Mouse (Mus musculus) hindbrain, embryonic 13.5 days (tissue): Measurements from ENCODE around the gene Taldo1. TPM values are rescaled to one million over a fixed set of nuclear protein-coding genes. Genes with fewer than 3 reads are reported as not detected.
"Not testable (repeated sequence)": the region's sequence is repeated elsewhere in the genome, so short reads cannot be mapped to it uniquely, and the experiment has no call there.

Experiments used
- ATAC-seq: fragments of 200-750 bp; cut with Nextera tagmentation; 2 replicates; pipeline ENCODE4 v1.8.0; 2017; ENCODE audit warnings: moderate TSS enrichment; ENCODE audit not compliant: low FRiP score
- H3K27ac ChIP-seq: fragments of 300-500 bp; sonication (generic); 2 replicates; pipeline ENCODE4 v1.5.1; 2015; ENCODE audit warnings: inconsistent platforms, mild to moderate bottlenecking, moderate library complexity
- H3K27me3 ChIP-seq: fragments of 300-500 bp; sonication (generic); 2 replicates; pipeline ENCODE4 v1.6.1; 2015; ENCODE audit warnings: mild to moderate bottlenecking, inconsistent platforms
- H3K36me3 ChIP-seq: fragments of 300-500 bp; sonication (generic); 2 replicates; pipeline ENCODE4 v1.6.1; 2015; ENCODE audit warnings: mild to moderate bottlenecking, inconsistent platforms
- H3K4me1 ChIP-seq: fragments of 300-500 bp; sonication (generic); replicated peaks from 2 replicates; pipeline ENCODE4 v1.6.1; 2015; ENCODE audit warnings: inconsistent platforms
- H3K4me2 ChIP-seq: fragments of 300-500 bp; sonication (generic); 2 replicates; pipeline ENCODE4 v1.6.1; 2015; ENCODE audit warnings: inconsistent platforms, mild to moderate bottlenecking, moderate library complexity
- H3K4me3 ChIP-seq: fragments of 300-500 bp; sonication (generic); 2 replicates; pipeline ENCODE4 v1.5.1; 2015; ENCODE audit warnings: mild to moderate bottlenecking, inconsistent platforms
- H3K9ac ChIP-seq: fragments of 300-500 bp; sonication (generic); 2 replicates; pipeline ENCODE4 v1.6.1; 2015; ENCODE audit warnings: mild to moderate bottlenecking, inconsistent platforms
- H3K9me3 ChIP-seq: fragments of 300-500 bp; sonication (generic); 2 replicates; pipeline ENCODE4 v1.6.1; 2016; ENCODE audit warnings: inconsistent platforms
- WGBS: fragments of 180-500 bp; shearing (Covaris S2); methylation state at CpG from one replicate; pipeline ENCODE4 v1.1.7; 2015; 5-methylcytosine and 5-hydroxymethylcytosine counted together
- polyA plus RNA-seq: library from polyadenylated mRNA; unstranded; fragments of >200 nt; fragmentation: Nextera tagmentation; extraction: Ambion mirVana; gene quantifications from 2 replicates; pipeline ENCODE4 v1.2.1, GENCODE M21; 2015

Gene Taldo1
- polyA plus RNA-seq, 1 experiment from 2014 or later = 346 TPM

DNA sequence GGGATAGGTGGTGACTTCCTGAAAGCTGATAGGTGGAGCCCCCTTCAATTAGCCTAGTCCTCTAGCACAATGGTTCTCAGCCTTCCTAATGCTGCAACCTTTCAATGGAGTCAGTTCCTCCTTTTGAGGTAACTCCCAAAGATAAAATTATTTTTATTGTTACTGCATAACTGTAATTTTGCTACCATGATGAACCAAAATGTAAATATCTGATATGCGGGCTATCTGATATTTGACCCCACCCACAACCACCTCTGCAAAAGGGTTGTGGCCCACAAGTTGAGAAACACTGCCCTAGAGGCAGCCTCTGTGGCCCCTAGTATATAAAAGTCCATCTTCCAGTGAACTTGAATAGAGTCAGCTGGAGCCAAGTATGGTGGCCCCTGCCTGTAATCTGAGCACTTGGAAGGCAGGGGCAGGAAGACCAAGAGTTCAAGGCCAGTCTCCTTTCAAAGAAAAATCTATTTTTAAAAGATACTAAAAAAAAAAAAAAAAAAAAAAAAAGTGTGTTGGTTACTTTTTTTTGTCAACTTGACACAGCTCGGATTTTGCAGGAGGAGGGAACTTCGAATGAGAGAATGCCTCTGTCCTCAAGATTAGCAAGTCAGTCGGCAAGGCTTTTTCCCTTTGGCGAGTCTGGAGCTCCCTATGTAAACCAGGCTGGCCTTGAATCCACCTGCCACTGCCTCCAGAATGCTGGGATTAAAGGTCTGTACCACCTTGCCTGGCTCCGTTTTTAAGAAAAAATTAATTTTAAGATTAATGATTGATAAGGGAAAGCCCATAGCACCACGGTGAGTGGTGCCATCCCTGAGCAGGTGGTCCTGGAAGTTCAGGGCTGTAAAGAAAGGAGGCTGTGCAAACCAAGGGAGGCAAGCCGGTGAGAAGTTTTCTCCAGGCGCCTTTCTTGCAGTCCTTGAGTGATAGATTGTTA is 1.4 kb upstream of the Taldo1 start:
- no peak overlapping the region for H3K27ac ChIP-seq
- H3K4me1 ChIP-seq = peaks cover 16% of the 10 kb centered on the region
- no peaks in the 10 kb centered on the region for H3K9me3 ChIP-seq
- H3K36me3 ChIP-seq = peaks cover 1% of the 10 kb centered on the region; the same call in 1 of the 2 replicates
- no peak overlapping the region for H3K4me3 ChIP-seq
- H3K4me2 ChIP-seq = peak overlapping the region; percentile 94; the same call in 1 of the 2 replicates
- peaks cover 13% of the 10 kb centered on the region; the same call in 1 of the 2 replicates for H3K27me3 ChIP-seq
- WGBS = 62% methylated on average over 9 of the region's 9 CpGs
- H3K9ac ChIP-seq = no peak overlapping the region
- no peak for ATAC-seq

DNA sequence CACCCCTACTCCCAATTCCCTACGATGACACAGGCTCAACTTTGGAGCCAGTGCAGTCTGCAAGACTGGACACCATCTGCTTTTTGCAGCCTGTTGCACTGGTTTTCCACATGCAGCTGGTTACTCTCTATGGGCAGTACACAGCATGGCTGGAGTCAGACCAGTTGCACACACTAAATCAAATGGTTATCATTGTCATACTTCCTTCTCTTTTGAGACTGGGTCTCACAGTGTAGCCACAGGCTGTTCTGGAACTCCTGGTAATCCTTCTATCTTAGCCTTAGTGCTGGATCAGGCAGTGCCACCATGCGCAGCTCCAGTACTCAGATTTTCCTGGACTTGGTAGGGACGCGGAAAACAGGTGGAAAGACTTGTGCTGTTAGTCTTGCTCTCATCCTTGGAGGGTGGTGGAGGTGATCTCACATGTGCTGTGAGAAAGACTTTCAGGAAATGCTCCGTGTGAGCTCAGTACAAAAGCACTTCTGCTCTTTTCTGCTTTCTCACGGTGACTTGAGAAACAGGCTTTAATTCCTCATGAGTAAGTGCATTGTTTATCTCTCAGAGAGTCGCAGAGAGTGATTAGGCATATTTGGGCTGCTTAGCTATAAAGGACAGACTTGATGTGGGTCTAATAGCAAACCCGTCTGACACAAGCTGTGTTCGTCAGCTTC is 688 bp downstream of the Taldo1 start:
- Histone ChIP-seq H3K27me3 (peaks cover 13% of the 10 kb centered on the region; the same call in 1 of the 2 replicates), H3K36me3 (peaks cover 19% of the 10 kb centered on the region), H3K9me3 (no peaks in the 10 kb centered on the region), H3K27ac (peak overlapping the region; percentile 88), H3K4me3 (peak overlapping the region; percentile 67), H3K4me2 (peak overlapping the region; percentile 94), H3K4me1 (peaks cover 16% of the 10 kb centered on the region), H3K9ac (peak overlapping the region; percentile 89)
- WGBS = 26% methylated on average over 9 of the region's 9 CpGs
- ATAC-seq = no peak; the same call in 1 of the 2 replicates

DNA sequence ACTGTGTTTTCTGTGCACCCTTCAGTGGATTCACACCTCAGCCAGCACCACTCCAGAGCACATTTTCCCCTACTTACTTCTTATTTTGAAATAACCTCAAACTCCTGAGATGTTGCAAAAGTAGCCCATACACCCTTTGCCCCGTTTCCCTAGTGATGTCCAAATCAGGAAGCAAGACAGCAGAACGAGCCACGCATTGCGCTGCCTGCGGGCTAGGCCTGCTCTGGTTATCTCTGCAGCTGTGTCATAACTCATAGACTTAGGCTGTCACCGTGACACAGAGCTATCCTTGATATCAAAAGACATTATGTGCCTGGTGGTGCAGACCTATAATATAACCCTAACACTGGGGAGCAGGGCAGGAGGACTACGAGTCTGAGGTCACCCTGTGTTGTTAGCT is 2.2 kb downstream of the Taldo1 start:
- WGBS = 89% methylated on average over 7 of the region's 7 CpGs

DNA sequence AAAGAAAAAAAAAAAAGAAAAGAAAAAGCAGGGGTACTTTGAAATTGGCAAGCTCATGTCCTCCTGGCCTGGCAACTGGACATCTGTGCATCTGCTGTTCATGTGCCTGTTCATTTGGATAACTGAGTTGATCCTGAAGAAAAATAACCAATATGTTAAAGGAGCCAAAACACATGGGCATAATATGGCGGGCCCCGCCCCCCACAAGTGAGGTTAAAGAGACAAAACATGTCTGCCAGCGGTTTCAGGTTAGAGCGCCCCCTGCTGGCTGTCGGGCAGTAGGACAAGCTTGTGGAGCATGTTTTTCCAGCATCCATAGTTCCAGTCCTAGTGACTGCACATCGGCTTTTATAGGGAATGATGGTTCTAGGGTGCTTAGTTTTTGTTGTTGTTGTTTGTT is 2.8 kb downstream of the Taldo1 start:
- no peak overlapping the region for H3K27ac ChIP-seq
- H3K9me3 ChIP-seq = no peaks in the 10 kb centered on the region
- WGBS = 17% methylated on average over 6 of the region's 6 CpGs
- ATAC-seq = no peak
- no peak overlapping the region for H3K9ac ChIP-seq
- 0 out of 2 replicates have a peak, but pooled peaks cover 4% of the 10 kb centered on the region for H3K27me3 ChIP-seq
- H3K4me2 ChIP-seq = no peak overlapping the region
- peaks cover 39% of the 10 kb centered on the region for H3K36me3 ChIP-seq
- H3K4me3 ChIP-seq = no peak overlapping the region
- H3K4me1 ChIP-seq = peaks cover 16% of the 10 kb centered on the region

More for the DNA sequence above, 2.2 kb downstream of the Taldo1 start:
- Histone ChIP-seq H3K9me3 (no peaks in the 10 kb centered on the region), H3K4me2 (no peak overlapping the region), H3K4me3 (no peak overlapping the region), H3K27me3 (peaks cover 9% of the 10 kb centered on the region; the same call in 1 of the 2 replicates), H3K27ac (no peak overlapping the region), H3K9ac (no peak overlapping the region), H3K4me1 (peaks cover 16% of the 10 kb centered on the region), H3K36me3 (peaks cover 33% of the 10 kb centered on the region)
- ATAC-seq = no peak

DNA sequence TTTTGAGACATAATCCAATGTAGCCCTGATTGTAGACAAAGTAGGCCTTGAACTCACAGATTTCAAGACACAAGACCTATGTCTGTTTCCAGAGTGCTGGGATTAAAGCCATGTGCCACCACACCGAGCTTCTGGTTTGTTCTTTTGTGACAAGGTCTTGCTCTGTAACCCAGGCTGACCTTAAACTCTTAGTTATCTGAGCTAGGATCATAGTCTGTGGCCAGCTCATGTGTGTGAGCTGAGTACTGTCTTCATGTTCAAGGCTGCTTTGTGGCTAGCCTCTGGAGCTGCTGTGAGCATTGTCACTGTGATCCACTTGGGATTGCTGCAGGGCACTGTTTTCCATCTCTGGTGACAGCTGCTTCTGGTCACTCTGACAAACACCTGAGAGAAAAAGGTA is 3.3 kb downstream of the Taldo1 start:
- peaks cover 16% of the 10 kb centered on the region for H3K4me1 ChIP-seq
- ATAC-seq = no peak
- WGBS = 77% methylated on average over 1 of the region's 1 CpGs

DNA sequence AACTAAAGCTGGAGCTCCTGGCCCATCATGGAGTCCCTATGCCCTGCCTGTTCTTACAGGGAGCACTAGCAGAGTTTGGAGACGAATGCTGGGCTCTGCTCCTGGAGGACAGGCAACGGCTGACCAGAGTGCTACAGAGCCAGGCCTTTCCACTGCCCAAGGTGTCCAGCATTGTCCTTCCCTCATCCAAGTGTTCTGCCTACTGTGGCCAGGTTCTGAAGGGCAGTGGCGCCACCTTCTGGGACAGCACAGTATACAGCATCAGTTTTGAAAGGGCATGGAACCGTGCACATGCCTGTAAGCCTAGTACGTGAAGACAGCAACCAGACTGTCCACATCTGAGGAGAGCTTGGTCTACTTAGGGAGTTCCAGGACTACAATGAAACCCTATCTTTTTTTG is 11.3 kb downstream of the Taldo1 start:
- Histone ChIP-seq H3K9ac (no peak overlapping the region), H3K27ac (no peak overlapping the region), H3K9me3 (no peaks in the 10 kb centered on the region), H3K4me1 (no peaks in the 10 kb centered on the region), H3K36me3 (peaks cover 60% of the 10 kb centered on the region), H3K27me3 (no peaks in the 10 kb centered on the region), H3K4me3 (no peak overlapping the region), H3K4me2 (no peak overlapping the region)
- ATAC-seq = peak; percentile 25; the same call in 1 of the 2 replicates
- 55% methylated on average over 5 of the region's 5 CpGs for WGBS

More for the DNA sequence above, 3.3 kb downstream of the Taldo1 start:
- Histone ChIP-seq H3K27me3 (no peaks in the 10 kb centered on the region), H3K9me3 (no peaks in the 10 kb centered on the region), H3K27ac (no peak overlapping the region), H3K4me3 (no peak overlapping the region), H3K4me2 (no peak overlapping the region), H3K36me3 (peaks cover 45% of the 10 kb centered on the region), H3K9ac (no peak overlapping the region)

DNA sequence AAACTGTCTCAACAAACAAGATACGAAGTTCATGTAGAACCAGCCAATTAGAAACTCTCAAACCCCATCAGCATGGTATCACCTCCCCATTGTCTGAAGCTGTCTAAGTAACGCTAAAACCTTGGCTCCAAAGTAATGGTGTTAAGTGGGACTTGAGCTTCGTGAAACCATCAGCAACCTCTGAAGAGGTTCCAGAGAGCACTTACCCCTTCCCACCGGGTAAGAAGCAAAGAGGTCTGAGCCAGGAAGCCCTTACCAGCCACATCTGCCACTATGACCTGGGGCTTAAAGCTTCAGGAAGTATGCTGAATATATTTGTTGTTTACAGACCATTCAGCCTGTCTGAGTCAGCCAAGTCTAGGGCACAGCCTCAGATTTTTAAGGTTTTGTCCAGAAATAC is 13.5 kb downstream of the Taldo1 start:
- H3K36me3 ChIP-seq = peaks cover 61% of the 10 kb centered on the region
- no peak overlapping the region for H3K9ac ChIP-seq
- H3K4me2 ChIP-seq = no peak overlapping the region
- ATAC-seq = no peak
- WGBS = 94% methylated on average over 4 of the region's 4 CpGs
- no peaks in the 10 kb centered on the region for H3K27me3 ChIP-seq
- no peaks in the 10 kb centered on the region for H3K9me3 ChIP-seq
- H3K4me1 ChIP-seq = peaks cover 8% of the 10 kb centered on the region
- H3K27ac ChIP-seq = no peak overlapping the region
- no peak overlapping the region for H3K4me3 ChIP-seq

DNA sequence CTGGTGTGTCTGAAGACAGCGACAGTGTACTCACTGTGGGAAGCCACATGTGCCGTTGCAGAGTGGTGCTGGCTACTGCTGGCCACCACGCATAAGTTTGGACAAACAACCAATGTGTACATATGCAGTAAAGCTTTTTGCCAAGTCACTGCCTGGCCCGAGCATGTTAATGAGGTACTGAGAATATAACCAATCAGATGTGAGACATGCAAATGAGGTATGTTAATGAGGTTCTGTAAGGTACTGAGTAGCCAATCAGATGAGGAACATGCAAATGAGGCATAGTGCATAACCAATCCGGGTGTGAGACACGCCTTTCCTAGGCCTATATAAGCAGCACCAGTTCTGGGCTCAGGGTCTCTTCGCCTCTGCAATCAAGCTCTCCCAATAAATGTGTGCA is 15.7 kb downstream of the Taldo1 start:
- WGBS = 97% methylated on average over 7 of the region's 7 CpGs
- H3K4me2 ChIP-seq, H3K27me3 ChIP-seq, ATAC-seq, H3K4me3 ChIP-seq, H3K9ac ChIP-seq, H3K27ac ChIP-seq, H3K9me3 ChIP-seq: not testable (repeated sequence)
- H3K36me3 ChIP-seq = peaks cover 44% of the 10 kb centered on the region
- peaks cover 16% of the 10 kb centered on the region for H3K4me1 ChIP-seq

DNA sequence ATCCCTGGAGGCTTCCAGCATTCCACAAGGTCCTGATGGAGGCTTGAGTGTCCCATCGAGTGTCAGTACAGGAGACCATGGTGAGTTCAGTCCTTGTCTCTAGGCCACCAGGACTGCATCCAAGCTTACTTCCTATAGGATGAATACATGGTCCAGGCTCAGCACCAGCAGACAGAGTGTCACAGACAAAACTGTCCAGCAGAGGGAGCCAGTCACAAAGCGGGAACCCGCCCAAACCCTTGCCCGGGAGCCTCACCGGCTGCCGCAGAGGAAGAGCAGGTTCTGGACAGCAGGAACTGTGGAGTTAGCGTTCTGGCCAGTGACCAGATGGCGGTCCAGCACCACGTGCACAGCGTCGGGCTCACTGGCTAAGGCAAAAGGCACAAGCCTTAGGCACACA is 16.8 kb downstream of the Taldo1 start:
- no peaks in the 10 kb centered on the region for H3K9me3 ChIP-seq
- H3K27ac ChIP-seq = 0 out of 2 replicates have a peak overlapping the region, but pooled peaks have one; percentile 14
- H3K36me3 ChIP-seq = peaks cover 37% of the 10 kb centered on the region
- ATAC-seq = peak; percentile 43
- WGBS = 12% methylated on average over 11 of the region's 11 CpGs
- no peak overlapping the region for H3K4me3 ChIP-seq
- H3K4me2 ChIP-seq = no peak overlapping the region
- peak overlapping the region; percentile 60; the same call in 1 of the 2 replicates for H3K9ac ChIP-seq
- no peaks in the 10 kb centered on the region for H3K27me3 ChIP-seq
- peaks cover 25% of the 10 kb centered on the region for H3K4me1 ChIP-seq

DNA sequence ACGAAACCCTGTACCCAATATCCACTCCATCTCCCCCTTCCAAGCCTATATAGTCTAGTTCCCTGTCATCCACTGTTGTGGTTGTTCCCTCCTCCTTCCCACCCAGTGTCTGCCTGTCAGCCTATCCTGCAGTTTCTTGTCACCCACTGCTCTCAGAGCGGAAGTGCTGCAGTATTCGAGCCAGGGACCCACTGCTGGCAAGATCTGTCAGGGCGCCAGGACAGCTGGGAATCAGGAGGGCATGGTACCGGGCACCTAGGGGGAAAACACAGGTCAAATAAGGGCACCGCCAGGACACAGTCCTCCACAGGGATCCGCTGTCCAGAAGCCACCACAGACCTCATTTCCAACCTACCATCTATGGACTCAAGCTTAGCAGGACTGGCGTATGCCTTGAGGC is 18.6 kb downstream of the Taldo1 start:
- Histone ChIP-seq H3K27ac (no peak overlapping the region), H3K4me3 (no peak overlapping the region), H3K9ac (peak overlapping the region; percentile 21; the same call in 1 of the 2 replicates), H3K9me3 (no peaks in the 10 kb centered on the region), H3K4me1 (peaks cover 29% of the 10 kb centered on the region), H3K27me3 (no peaks in the 10 kb centered on the region), H3K4me2 (no peak overlapping the region), H3K36me3 (peaks cover 37% of the 10 kb centered on the region)
- WGBS = 89% methylated on average over 8 of the region's 8 CpGs
- no peak for ATAC-seq

DNA sequence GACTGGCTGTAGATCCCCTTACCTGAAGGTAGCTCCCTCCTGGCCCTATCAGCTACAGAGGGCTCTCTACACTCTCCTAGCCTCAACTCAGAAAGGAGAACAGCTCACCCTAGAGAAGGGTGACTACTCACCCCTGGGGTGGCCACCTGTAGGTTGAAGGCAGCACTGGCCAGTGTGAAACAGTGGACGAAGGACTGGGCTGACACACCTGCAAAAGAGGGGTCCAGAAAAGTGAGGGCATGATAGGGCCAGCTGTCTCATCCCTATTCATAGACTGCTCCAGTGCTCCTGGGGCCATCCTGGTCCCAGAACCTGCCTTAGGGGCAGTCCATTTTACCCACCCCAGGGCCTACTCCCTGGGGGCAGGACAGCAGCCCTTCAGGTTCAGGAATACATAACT is 19.7 kb downstream of the Taldo1 start:
- H3K27ac ChIP-seq = 0 out of 2 replicates have a peak overlapping the region, but pooled peaks have one; percentile 4
- 100% methylated on average over 1 of the region's 1 CpGs for WGBS
- H3K4me1 ChIP-seq = peaks cover 29% of the 10 kb centered on the region
- H3K9me3 ChIP-seq = no peaks in the 10 kb centered on the region
- H3K9ac ChIP-seq = peak overlapping the region; percentile 39
- H3K27me3 ChIP-seq = no peaks in the 10 kb centered on the region
- peaks cover 37% of the 10 kb centered on the region for H3K36me3 ChIP-seq
- no peak overlapping the region for H3K4me3 ChIP-seq
- ATAC-seq = no peak
- H3K4me2 ChIP-seq = no peak overlapping the region

DNA sequence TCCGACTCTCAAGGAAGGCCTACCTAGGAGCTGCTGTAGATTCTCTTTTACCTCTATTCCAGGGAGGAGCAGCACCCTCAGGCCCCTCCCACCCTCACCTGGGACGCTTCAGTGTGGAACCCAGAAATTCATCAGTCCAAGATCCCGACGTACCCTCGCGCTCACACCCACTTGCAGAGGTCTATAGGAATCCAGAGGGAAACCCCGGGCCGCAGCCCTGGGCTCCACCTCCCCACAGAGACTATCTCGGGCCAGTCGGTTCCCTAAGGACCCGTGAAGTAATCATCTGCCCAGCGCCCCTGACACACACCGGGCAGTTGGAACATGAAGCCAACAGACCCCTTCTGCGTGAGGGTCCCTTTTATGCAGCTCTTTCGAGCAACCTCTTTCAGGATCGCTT is 21.3 kb downstream of the Taldo1 start:
- peak; percentile 25 for ATAC-seq
- Histone ChIP-seq H3K4me1 (peaks cover 29% of the 10 kb centered on the region), H3K4me3 (peak overlapping the region; percentile 64), H3K9ac (peak overlapping the region; percentile 94), H3K9me3 (no peaks in the 10 kb centered on the region), H3K27me3 (no peaks in the 10 kb centered on the region), H3K4me2 (peak overlapping the region; percentile 92), H3K36me3 (peaks cover 26% of the 10 kb centered on the region), H3K27ac (peak overlapping the region; percentile 93)
- WGBS = 4% methylated on average over 16 of the region's 16 CpGs
